In genomic region chr4:16981733-16982230, GRCm38 (mm10) we compare ENCODE assay signal across 20 mouse cellular contexts.
"Had no signal": no experiment of that assay in that cellular context is flagged by ENCODE, and none has a peak within 500 bp of the region (broad histone marks: within the 10 kb centered on the region; RNA-seq: fewer than 3 reads in every experiment).

No protein-coding gene starts in this region.

- H3K36me3 ChIP-seq: kidney, embryonic 15.5 days; limb, embryonic 12.5 days; liver, embryonic 13.5 days; midbrain, embryonic 12.5 days; neural tube, embryonic 12.5 days; neural tube, embryonic 15.5 days had no signal

- H3K4me2 ChIP-seq: kidney, embryonic 15.5 days; limb, embryonic 12.5 days; liver, embryonic 13.5 days; midbrain, embryonic 12.5 days; neural tube, embryonic 12.5 days; neural tube, embryonic 15.5 days had no signal

- H3K27me3 ChIP-seq: kidney, embryonic 15.5 days; limb, embryonic 12.5 days; liver, embryonic 13.5 days; midbrain, embryonic 12.5 days; neural tube, embryonic 12.5 days; neural tube, embryonic 15.5 days had no signal

- H3K9ac ChIP-seq: kidney, embryonic 15.5 days; limb, embryonic 12.5 days; liver, embryonic 13.5 days; midbrain, embryonic 12.5 days; neural tube, embryonic 12.5 days; neural tube, embryonic 15.5 days had no signal

- H3K4me3 ChIP-seq: kidney, embryonic 15.5 days; left cerebral cortex, adult 2 months; limb, embryonic 12.5 days; liver, embryonic 13.5 days; midbrain, embryonic 12.5 days; neural tube, embryonic 12.5 days; neural tube, embryonic 15.5 days had no signal

- H3K27ac ChIP-seq: kidney, embryonic 15.5 days; left cerebral cortex, adult 2 months; limb, embryonic 12.5 days; liver, embryonic 13.5 days; midbrain, embryonic 12.5 days; neural tube, embryonic 12.5 days; neural tube, embryonic 15.5 days; stomach, postnatal 0 days had no signal

- DNase-seq: kidney, adult 11 months; kidney, adult 8-10 months; kidney, postnatal 10 days; kidney, postnatal 36 days; layer of hippocampus, postnatal 36 days; liver, embryonic 13.5 days; lung, adult 2 months; lung, postnatal 14 days; lung, postnatal 4 days; right cerebral cortex, adult 18-20 months; right cerebral cortex, postnatal 14 days; right cerebral cortex, postnatal 4 days; thymus, postnatal 25 days had no signal

- H3K9me3 ChIP-seq: kidney, embryonic 15.5 days; limb, embryonic 12.5 days; liver, embryonic 13.5 days; midbrain, embryonic 12.5 days; neural tube, embryonic 12.5 days; neural tube, embryonic 15.5 days had no signal

- H3K4me1 ChIP-seq: kidney, embryonic 15.5 days; limb, embryonic 12.5 days; liver, embryonic 13.5 days; midbrain, embryonic 12.5 days; neural tube, embryonic 12.5 days; neural tube, embryonic 15.5 days had no signal
